Mouse (Mus musculus) myocyte (in vitro differentiated cells): Measurements from ENCODE around the gene Macrod1. TPM values are rescaled to one million over a fixed set of nuclear protein-coding genes. Genes with fewer than 3 reads are reported as not detected.
A peak's percentile ranks its signal among the peaks of the same experiment; 100 is the strongest.

Experiments used
- H3K27me3 ChIP-seq: one replicate; pipeline ENCODE4 v1.6.1; 2011; ENCODE audit not compliant: control insufficient read depth, insufficient read depth, insufficient read length
- H3K36me3 ChIP-seq: one replicate; pipeline ENCODE4 v1.6.1; 2011; ENCODE audit not compliant: control insufficient read depth, insufficient read depth
- H3K4me2 ChIP-seq: one replicate; pipeline ENCODE4 v1.6.1; 2011; ENCODE audit warnings: low read depth, control low read depth
- H3K4me3 ChIP-seq: one replicate; pipeline ENCODE4 v1.5.1; 2011; ENCODE audit warnings: mild to moderate bottlenecking, control low read depth, moderate library complexity
- H3K79me2 ChIP-seq: one replicate; pipeline ENCODE4 v1.6.1; 2011; ENCODE audit not compliant: control insufficient read depth, insufficient read depth
- H3ac ChIP-seq: one replicate; pipeline ENCODE4 v1.6.1; 2011; ENCODE audit not compliant: control insufficient read depth, insufficient read length
- CEBPB ChIP-seq: IDR thresholded peaks from 2 replicates; pipeline ENCODE4 v1.6.1; 2011; ENCODE audit warnings: mild to moderate bottlenecking, moderate library complexity; ENCODE audit not compliant: poor library complexity, insufficient read depth, severe bottlenecking
- E2F4 ChIP-seq: IDR thresholded peaks from one replicate; pipeline ENCODE4 v1.6.1; 2011; ENCODE audit warnings: mild to moderate bottlenecking, control low read depth, moderate library complexity; ENCODE audit not compliant: insufficient read depth
- MAX ChIP-seq: IDR thresholded peaks from one replicate; pipeline ENCODE4 v1.6.1; 2011; ENCODE audit warnings: low read depth, mild to moderate bottlenecking, control low read depth
- MYOD1 ChIP-seq, 3 experiments: IDR thresholded peaks; one replicate each; pipeline ENCODE4 v1.6.1; 2011; ENCODE audit warnings: control low read depth in 2 of 3, low read depth in 2 of 3, mild to moderate bottlenecking in 2 of 3, moderate library complexity in 1 of 3; ENCODE audit not compliant: insufficient read length in 2 of 3, control insufficient read depth in 1 of 3
- MYOG ChIP-seq, 3 experiments: IDR thresholded peaks; one replicate each; pipeline ENCODE4 v1.6.1; 2011; ENCODE audit warnings: control low read depth in 2 of 3, low read depth in 2 of 3, mild to moderate bottlenecking in 2 of 3; ENCODE audit not compliant: insufficient read length in 2 of 3, control insufficient read depth in 1 of 3, insufficient read depth in 1 of 3
- POLR2A ChIP-seq: IDR thresholded peaks from one replicate; pipeline ENCODE4 v1.6.1; 2011; ENCODE audit warnings: low read depth, mild to moderate bottlenecking, control low read depth, moderate library complexity; ENCODE audit not compliant: insufficient read length
- POLR2AphosphoS2 ChIP-seq: IDR thresholded peaks from one replicate; pipeline ENCODE4 v1.6.1; 2011; ENCODE audit warnings: low read depth, control low read depth; ENCODE audit not compliant: insufficient read length
- REST ChIP-seq: IDR thresholded peaks from one replicate; pipeline ENCODE4 v1.6.1; 2011; ENCODE audit warnings: mild to moderate bottlenecking, control low read depth, moderate library complexity; ENCODE audit not compliant: insufficient read depth, insufficient read length
- SRF ChIP-seq: IDR thresholded peaks from one replicate; pipeline ENCODE4 v1.6.1; 2011; ENCODE audit warnings: low read depth; ENCODE audit not compliant: control insufficient read depth, insufficient read length
- TCF12 ChIP-seq: IDR thresholded peaks from one replicate; pipeline ENCODE4 v1.6.1; 2011; ENCODE audit warnings: mild to moderate bottlenecking, control low read depth; ENCODE audit not compliant: poor library complexity, insufficient read depth, severe bottlenecking
- TCF3 ChIP-seq: IDR thresholded peaks from one replicate; pipeline ENCODE4 v1.6.1; 2011; ENCODE audit warnings: low read depth, control low read depth; ENCODE audit not compliant: insufficient read length
- USF1 ChIP-seq: IDR thresholded peaks from one replicate; pipeline ENCODE4 v1.6.1; 2011; ENCODE audit warnings: low read depth, mild to moderate bottlenecking, control low read depth, moderate library complexity
- polyA plus RNA-seq: library from polyadenylated mRNA; unstranded; fragments of >200 nt; fragmentation: generic; extraction: Trizol; gene quantifications from one replicate; pipeline ENCODE4 v1.2.1, GENCODE M21; 2012; ENCODE audit warnings: missing spikeins

Gene Macrod1
- polyA plus RNA-seq, 1 experiment, result 82.4 TPM

DNA sequence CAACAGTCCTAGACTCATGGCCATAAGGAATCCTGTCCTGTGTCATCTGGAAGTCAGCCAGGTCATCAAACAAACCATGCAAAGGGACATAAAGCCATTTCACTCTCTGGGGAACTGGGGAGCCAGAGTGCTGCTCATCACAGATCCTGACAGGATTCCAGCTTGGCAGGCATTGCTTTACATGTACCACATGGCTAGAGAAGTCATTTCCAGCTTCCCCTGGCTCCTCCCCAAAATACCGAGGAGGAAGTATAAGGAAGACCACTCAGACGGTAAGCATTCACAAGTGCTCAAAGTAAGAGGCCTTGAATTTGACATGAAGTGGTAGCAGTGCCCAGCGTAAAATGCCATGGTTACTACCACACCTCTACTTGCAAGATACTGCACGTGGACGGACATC is 157.9 kb downstream of the Macrod1 start:
- Histone ChIP-seq H3K4me3 (no peak overlapping the region), H3K4me2 (peak overlapping the region; percentile 100)
- TF ChIP-seq POLR2A, result no peak
- TF ChIP-seq USF1, result no peak
- no peak for TF ChIP-seq CEBPB
- TF ChIP-seq SRF, result no peak
- TF ChIP-seq MYOG (IDR thresholded peaks at IDR 0.05; ENCODE audit: control insufficient read depth in 1 of 3, insufficient read depth in 1 of 3, insufficient read length in 2 of 3, low read depth in 2 of 3), result no peak
- no peak for TF ChIP-seq TCF3
- no peak for TF ChIP-seq REST
- no peak for TF ChIP-seq TCF12

DNA sequence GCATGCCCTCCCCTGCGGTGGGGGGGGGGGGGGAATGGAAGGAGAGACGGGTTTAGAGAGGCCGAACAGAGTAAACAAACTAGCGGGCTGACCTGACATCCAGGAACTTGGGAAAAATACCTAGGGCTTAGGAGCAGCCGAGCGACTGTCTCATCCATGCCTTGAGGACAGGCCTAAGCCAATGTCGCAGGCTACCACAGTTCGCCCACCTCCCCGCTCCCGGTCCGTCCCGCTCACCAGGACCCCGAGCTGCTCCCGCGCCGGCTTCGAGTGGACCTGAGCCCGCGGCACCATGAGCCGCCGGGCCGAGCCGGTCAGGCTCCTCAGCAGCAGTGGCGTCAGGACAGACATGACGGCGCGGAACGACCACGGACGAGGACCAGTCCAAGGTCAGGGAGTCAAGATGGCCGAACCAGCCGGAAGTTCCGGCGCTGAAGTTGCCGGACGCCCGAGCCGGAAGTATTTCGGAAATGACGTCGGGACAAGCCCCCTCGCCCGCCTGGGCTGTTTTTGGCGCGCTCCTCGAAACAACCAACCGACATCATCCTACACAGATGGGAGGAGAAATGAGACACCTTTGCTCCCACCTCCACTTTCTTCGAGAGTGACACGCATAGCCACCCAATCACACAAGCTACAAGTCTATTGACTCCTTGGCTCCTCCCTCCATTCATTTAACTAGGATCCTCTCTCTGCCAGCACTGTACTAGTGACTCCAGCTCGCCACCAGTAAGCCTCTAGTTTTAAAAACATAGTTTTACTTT is 160.7 kb downstream of the Macrod1 start, which contains the start of gene Cox8a:
Cox8a (minus strand) TSS at position 455 of the 764 bp plus-strand sequence.
- Histone ChIP-seq H3K4me2 (peak within 1 kb of the TSS; percentile 100), H3K27me3 (no peaks in the 10 kb centered on the region), H3ac (peak within 1 kb of the TSS; percentile 88), H3K79me2 (peaks cover 47% of the 10 kb centered on the region), H3K36me3 (peaks cover 15% of the 10 kb centered on the region), H3K4me3 (peak within 1 kb of the TSS; percentile 88)
- TF ChIP-seq REST (peak; percentile 31), E2F4 (peak; percentile 92), MAX (no peak), SRF (peak; percentile 56), MYOD1 (IDR thresholded peaks at IDR 0.05; ENCODE audit: control insufficient read depth in 1 of 3, insufficient read length in 2 of 3, low read depth in 2 of 3) (no peak), USF1 (no peak), CEBPB (no peak), TCF12 (no peak), POLR2AphosphoS2 (peak; percentile 97), MYOG (IDR thresholded peaks at IDR 0.05; ENCODE audit: control insufficient read depth in 1 of 3, insufficient read depth in 1 of 3, insufficient read length in 2 of 3, low read depth in 2 of 3) (no peak), TCF3 (no peak), POLR2A (peak; percentile 95)

More for the DNA sequence above, 157.9 kb downstream of the Macrod1 start:
- H3K27me3 ChIP-seq, result no peaks in the 10 kb centered on the region
- no peak overlapping the region for H3ac ChIP-seq
- peaks cover 57% of the 10 kb centered on the region for H3K79me2 ChIP-seq
- H3K36me3 ChIP-seq, result peaks cover 22% of the 10 kb centered on the region

DNA sequence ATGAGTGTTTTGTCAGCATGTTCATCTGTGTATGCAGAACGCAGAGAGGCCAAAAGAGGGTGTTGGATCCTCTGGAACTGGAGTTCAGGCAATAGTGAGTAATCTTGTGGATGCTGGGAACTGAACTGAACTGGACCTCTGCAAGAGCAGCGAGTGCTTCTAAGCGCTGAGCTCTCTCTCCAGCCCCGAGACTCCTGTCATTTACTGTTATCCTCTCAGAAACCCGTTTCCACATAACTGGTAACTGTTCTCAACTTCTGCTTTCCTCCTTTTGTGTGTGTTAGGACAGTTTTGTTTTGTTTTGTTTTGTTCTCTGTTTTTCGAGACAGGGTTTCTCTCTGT is 161.3 kb downstream of the Macrod1 start:
- no peaks in the 10 kb centered on the region for H3K27me3 ChIP-seq
- peaks cover 44% of the 10 kb centered on the region for H3K79me2 ChIP-seq
- H3K4me3 ChIP-seq, result peak overlapping the region; percentile 88
- H3K36me3 ChIP-seq, result peaks cover 15% of the 10 kb centered on the region
- peak overlapping the region; percentile 86 for H3K4me2 ChIP-seq
- peak overlapping the region; percentile 88 for H3ac ChIP-seq
- TF ChIP-seq MAX (no peak), SRF (no peak), MYOG (IDR thresholded peaks at IDR 0.05; ENCODE audit: control insufficient read depth in 1 of 3, insufficient read depth in 1 of 3, insufficient read length in 2 of 3, low read depth in 2 of 3) (no peak), POLR2A (no peak), CEBPB (no peak), POLR2AphosphoS2 (no peak), TCF12 (no peak), E2F4 (no peak), TCF3 (no peak), MYOD1 (IDR thresholded peaks at IDR 0.05; ENCODE audit: control insufficient read depth in 1 of 3, insufficient read length in 2 of 3, low read depth in 2 of 3) (no peak)

DNA sequence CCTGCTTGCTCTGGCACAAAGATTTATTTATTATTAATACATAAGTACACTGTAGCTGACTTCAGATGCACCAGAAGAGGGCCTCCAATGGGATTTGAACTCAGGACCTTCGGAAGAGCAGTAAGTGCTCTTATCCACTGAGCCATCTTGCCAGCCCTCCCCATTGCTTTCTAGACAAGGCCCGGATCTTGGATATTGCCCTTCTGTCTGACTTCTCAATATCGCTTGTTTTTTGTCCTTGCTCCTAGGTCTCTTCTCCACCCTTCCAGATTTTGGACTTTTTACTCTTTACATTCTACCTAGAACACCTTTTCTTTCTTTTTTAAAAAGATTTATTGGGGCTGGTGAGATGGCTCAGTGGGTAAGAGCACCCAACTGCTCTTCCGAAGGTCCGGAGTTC is 162.1 kb downstream of the Macrod1 start:
- no peak for TF ChIP-seq MYOD1 (IDR thresholded peaks at IDR 0.05; ENCODE audit: control insufficient read depth in 1 of 3, insufficient read length in 2 of 3, low read depth in 2 of 3)
- Histone ChIP-seq H3K36me3 (peaks cover 15% of the 10 kb centered on the region), H3K4me2 (no peak overlapping the region)

DNA sequence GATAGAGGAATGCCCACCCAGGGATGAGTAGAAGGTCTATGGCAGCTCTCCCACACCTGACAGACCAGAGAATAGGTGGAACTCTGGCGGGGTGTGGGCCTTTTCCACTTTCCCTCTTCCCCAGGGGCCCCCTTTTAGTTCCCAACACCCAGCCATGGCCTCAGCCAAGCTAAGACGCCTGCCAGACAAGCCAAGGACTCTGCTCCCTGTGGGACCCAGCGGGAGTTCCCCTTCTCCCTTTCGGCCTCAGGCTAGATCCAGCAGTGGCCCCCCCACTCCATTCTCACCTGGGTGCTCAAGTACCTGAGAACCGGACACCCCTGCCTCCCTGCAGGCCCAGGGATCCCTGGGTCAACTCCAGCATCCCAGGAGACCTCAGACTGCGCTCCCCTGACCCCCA is 165.6 kb downstream of the Macrod1 start:
- Histone ChIP-seq H3K79me2 (peaks cover 1% of the 10 kb centered on the region), H3ac (no peak overlapping the region), H3K36me3 (peaks cover 10% of the 10 kb centered on the region), H3K27me3 (no peaks in the 10 kb centered on the region), H3K4me3 (no peak overlapping the region), H3K4me2 (no peak overlapping the region)
- TF ChIP-seq TCF12 (no peak), MYOD1 (IDR thresholded peaks at IDR 0.05; ENCODE audit: control insufficient read depth in 1 of 3, insufficient read length in 2 of 3, low read depth in 2 of 3) (no peak), CEBPB (no peak), POLR2AphosphoS2 (no peak), E2F4 (no peak), TCF3 (no peak), REST (no peak), MYOG (IDR thresholded peaks at IDR 0.05; ENCODE audit: control insufficient read depth in 1 of 3, insufficient read depth in 1 of 3, insufficient read length in 2 of 3, low read depth in 2 of 3) (no peak), MAX (no peak), POLR2A (no peak), USF1 (no peak), SRF (no peak)

More for the DNA sequence above, 162.1 kb downstream of the Macrod1 start:
- no peaks in the 10 kb centered on the region for H3K27me3 ChIP-seq
- peaks cover 36% of the 10 kb centered on the region for H3K79me2 ChIP-seq
- no peak overlapping the region for H3ac ChIP-seq
- no peak overlapping the region for H3K4me3 ChIP-seq
